In the genomic region with DNA sequence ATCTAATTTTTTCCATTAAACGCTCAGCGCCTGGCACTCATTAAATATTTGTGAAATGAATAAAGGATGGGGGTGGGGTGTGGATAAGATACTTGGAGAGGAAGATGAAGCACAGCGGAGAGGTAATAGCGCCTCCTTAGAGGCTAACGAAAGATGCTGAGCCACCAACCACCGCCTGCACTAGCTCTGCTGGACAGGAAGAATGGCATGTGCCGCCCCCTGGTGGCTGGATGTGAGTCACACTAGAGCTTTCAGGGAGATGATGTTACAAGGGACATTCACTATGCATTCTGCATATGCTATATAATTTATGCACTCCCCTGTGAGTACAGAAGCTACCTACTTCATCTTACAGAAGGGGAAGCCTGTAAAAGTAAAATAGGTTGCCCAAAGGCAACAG, we compare ENCODE assay signal across 9 mouse cellular contexts. TPM values are rescaled to one million over a fixed set of nuclear protein-coding genes. Genes with fewer than 3 reads are reported as not detected.
DNase-seq lines count a peak whose midpoint lies in the region; ATAC-seq and TF ChIP-seq lines count a peak whose summit lies in the region.
"Had no signal": no experiment of that assay in that cellular context is flagged by ENCODE, and none has a peak within 500 bp of the region (broad histone marks: within the 10 kb centered on the region; RNA-seq: fewer than 3 reads in every experiment).

No protein-coding gene starts in this region.

- no peaks in the 10 kb centered on the region for H3K36me3 ChIP-seq in forebrain, postnatal 0 days (ENCODE audit: insufficient read depth)
- H3K36me3 ChIP-seq in forebrain, embryonic 12.5 days (replicated peaks): no peaks in the 10 kb centered on the region
- H3K36me3 ChIP-seq in heart, embryonic 16.5 days (ENCODE audit: control insufficient read depth, insufficient read depth): no peaks in the 10 kb centered on the region
- no peaks in the 10 kb centered on the region for H3K36me3 ChIP-seq in midbrain, embryonic 14.5 days (ENCODE audit: control insufficient read depth, insufficient read depth, low read length)
- H3K36me3 ChIP-seq: neural tube, embryonic 12.5 days had no signal

- no peak for ATAC-seq in forebrain, postnatal 0 days
- ATAC-seq in forebrain, embryonic 12.5 days (ENCODE audit: low FRiP score): no peak
- no peak for ATAC-seq in heart, embryonic 16.5 days (replicated peaks; ENCODE audit: extremely low read depth, insufficient read depth, low FRiP score)
- ATAC-seq in midbrain, embryonic 14.5 days (ENCODE audit: low FRiP score, low TSS enrichment): no peak

- H3K4me2 ChIP-seq in forebrain, postnatal 0 days (ENCODE audit: low read depth): no peak overlapping the region
- H3K4me2 ChIP-seq in forebrain, embryonic 12.5 days: no peak overlapping the region
- peak overlapping the region; percentile 27 for H3K4me2 ChIP-seq in heart, embryonic 16.5 days (ENCODE audit: low read depth, low read length)
- no peak overlapping the region for H3K4me2 ChIP-seq in midbrain, embryonic 14.5 days (ENCODE audit: low read length)
- H3K4me2 ChIP-seq: neural tube, embryonic 12.5 days had no signal

- no peak overlapping the region for H3K27ac ChIP-seq in forebrain, postnatal 0 days (ENCODE audit: low read depth, low read length)
- H3K27ac ChIP-seq in forebrain, embryonic 12.5 days: no peak overlapping the region
- no peak overlapping the region for H3K27ac ChIP-seq in heart, embryonic 16.5 days (ENCODE audit: low read length)
- H3K27ac ChIP-seq in midbrain, embryonic 14.5 days (replicated peaks; ENCODE audit: low read depth, low read length): no peak overlapping the region
- H3K27ac ChIP-seq: neural tube, embryonic 12.5 days had no signal

- no peak overlapping the region for H3K9ac ChIP-seq in forebrain, postnatal 0 days
- no peak overlapping the region for H3K9ac ChIP-seq in forebrain, embryonic 12.5 days
- no peak overlapping the region for H3K9ac ChIP-seq in heart, embryonic 16.5 days (ENCODE audit: low read length)
- no peak overlapping the region for H3K9ac ChIP-seq in midbrain, embryonic 14.5 days (replicated peaks; ENCODE audit: low read length)
- H3K9ac ChIP-seq: neural tube, embryonic 12.5 days had no signal

- peak; percentile 68 for DNase-seq in forebrain, postnatal 0 days
- DNase-seq in adrenal gland, adult 2 months: peak; percentile 89
- DNase-seq in embryo, embryonic 10.5 days (ENCODE audit: low spot score): peak; percentile 92
- DNase-seq in left cerebral cortex, adult 11 months (ENCODE audit: low spot score): peak; percentile 70
- DNase-seq in midbrain, embryonic 14.5 days: peak; percentile 84
- peak; percentile 82 to 89 for DNase-seq in spleen, postnatal 36 days (ENCODE audit: low spot score in 2 of 2)

- H3K4me3 ChIP-seq in forebrain, postnatal 0 days (ENCODE audit: low read depth, low read length): no peak overlapping the region
- H3K4me3 ChIP-seq in forebrain, embryonic 12.5 days (replicated peaks): no peak overlapping the region
- no peak overlapping the region for H3K4me3 ChIP-seq in heart, embryonic 16.5 days (ENCODE audit: low read length)
- H3K4me3 ChIP-seq in midbrain, embryonic 14.5 days (replicated peaks; ENCODE audit: low read depth, low read length): no peak overlapping the region
- H3K4me3 ChIP-seq: neural tube, embryonic 12.5 days had no signal

- TF ChIP-seq CTCF in forebrain, postnatal 0 days (IDR thresholded peaks at IDR 0.05; ENCODE audit: low read depth): peak; percentile 79

- 8% methylated on average over 7 of the region's 7 CpGs for WGBS in forebrain, postnatal 0 days
- WGBS in forebrain, embryonic 12.5 days: 7% methylated on average over 7 of the region's 7 CpGs
- 7% methylated on average over 7 of the region's 7 CpGs for WGBS in heart, embryonic 16.5 days
- 10% methylated on average over 7 of the region's 7 CpGs for WGBS in midbrain, embryonic 14.5 days

- peaks cover 10% of the 10 kb centered on the region; the same call in 1 of the 2 replicates for H3K4me1 ChIP-seq in forebrain, postnatal 0 days (ENCODE audit: insufficient read depth)
- peaks cover 29% of the 10 kb centered on the region for H3K4me1 ChIP-seq in forebrain, embryonic 12.5 days
- peaks cover 20% of the 10 kb centered on the region for H3K4me1 ChIP-seq in heart, embryonic 16.5 days (ENCODE audit: control insufficient read depth, insufficient read depth, low read length)
- peaks cover 14% of the 10 kb centered on the region for H3K4me1 ChIP-seq in midbrain, embryonic 14.5 days (ENCODE audit: control insufficient read depth, insufficient read depth, low read length)

- no peaks in the 10 kb centered on the region for H3K9me3 ChIP-seq in forebrain, postnatal 0 days (ENCODE audit: low read length)
- no peaks in the 10 kb centered on the region for H3K9me3 ChIP-seq in forebrain, embryonic 12.5 days
- H3K9me3 ChIP-seq in heart, embryonic 16.5 days (replicated peaks; ENCODE audit: control insufficient read depth, low read length): no peaks in the 10 kb centered on the region
- H3K9me3 ChIP-seq in midbrain, embryonic 14.5 days (ENCODE audit: control insufficient read depth, low read length): no peaks in the 10 kb centered on the region
- H3K9me3 ChIP-seq: neural tube, embryonic 12.5 days had no signal

- no peaks in the 10 kb centered on the region for H3K27me3 ChIP-seq in forebrain, postnatal 0 days (ENCODE audit: insufficient read depth, low read length)
- 0 out of 2 replicates have a peak, but pooled peaks cover 6% of the 10 kb centered on the region for H3K27me3 ChIP-seq in forebrain, embryonic 12.5 days
- no peaks in the 10 kb centered on the region for H3K27me3 ChIP-seq in heart, embryonic 16.5 days (ENCODE audit: control insufficient read depth, insufficient read depth, low read length)
- no peaks in the 10 kb centered on the region for H3K27me3 ChIP-seq in midbrain, embryonic 14.5 days (ENCODE audit: control insufficient read depth, insufficient read depth, low read length)

RNA-seq across cellular contexts. Expression of a gene that starts 4.9 kb away (rescaled TPM):
- total RNA-seq in forebrain, postnatal 0 days (2014; rRNA removed): 137 and 145 TPM in 2 replicates
- 165 and 231 TPM in 2 replicates for polyA plus RNA-seq in forebrain, postnatal 0 days (2015; fragmentation: Nextera tagmentation; extraction: Ambion mirVana)
- polyA plus RNA-seq in forebrain, embryonic 12.5 days (2016; fragmentation: Nextera tagmentation; extraction: Ambion mirVana): 54.1 and 60.4 TPM in 2 replicates
- 10 to 100 TPM; 51.4 to 67.7 TPM for total RNA-seq in adrenal gland, adult 2 months (2021)
- polyA plus RNA-seq in adrenal gland, adult 2 months (2012; rRNA removed): 41.7 and 42.8 TPM in 2 replicates
- polyA plus RNA-seq in heart, embryonic 16.5 days (2015; fragmentation: Nextera tagmentation; extraction: Ambion mirVana): 81.5 and 103 TPM in 2 replicates
- polyA plus RNA-seq in midbrain, embryonic 14.5 days (2014; fragmentation: Nextera tagmentation; extraction: Ambion mirVana): 122 and 129 TPM in 2 replicates

RNA-seq across cellular contexts. Expression of a gene that starts 37.7 kb away (rescaled TPM):
- 0.62 and 1.1 TPM in 2 replicates for total RNA-seq in forebrain, postnatal 0 days (2014; rRNA removed)
- polyA plus RNA-seq in forebrain, postnatal 0 days (2015; fragmentation: Nextera tagmentation; extraction: Ambion mirVana): 0.23 and 0.44 TPM in 2 replicates
- polyA plus RNA-seq in forebrain, embryonic 12.5 days (2016; fragmentation: Nextera tagmentation; extraction: Ambion mirVana): 0.10 and 0.15 TPM in 2 replicates
- 10 to 100 TPM; 31.2 to 64.4 TPM for total RNA-seq in adrenal gland, adult 2 months (2021)
- polyA plus RNA-seq in adrenal gland, adult 2 months (2012; rRNA removed): 1.8 and 1.9 TPM in 2 replicates
- polyA plus RNA-seq in heart, embryonic 16.5 days (2015; fragmentation: Nextera tagmentation; extraction: Ambion mirVana): 1.2 and 1.9 TPM in 2 replicates
- polyA plus RNA-seq in midbrain, embryonic 14.5 days (2014; fragmentation: Nextera tagmentation; extraction: Ambion mirVana): 0.15 and 0.62 TPM in 2 replicates
